Mouse (Mus musculus): ENCODE measurements around the gene Phlda1.

Gene Phlda1

GRCm38 (mm10) chr10:111505406-111505805, 680 bp upstream of the Phlda1 start:
- no peak for DNase-seq (ENCODE audit: low read depth, low spot score)

DNA sequence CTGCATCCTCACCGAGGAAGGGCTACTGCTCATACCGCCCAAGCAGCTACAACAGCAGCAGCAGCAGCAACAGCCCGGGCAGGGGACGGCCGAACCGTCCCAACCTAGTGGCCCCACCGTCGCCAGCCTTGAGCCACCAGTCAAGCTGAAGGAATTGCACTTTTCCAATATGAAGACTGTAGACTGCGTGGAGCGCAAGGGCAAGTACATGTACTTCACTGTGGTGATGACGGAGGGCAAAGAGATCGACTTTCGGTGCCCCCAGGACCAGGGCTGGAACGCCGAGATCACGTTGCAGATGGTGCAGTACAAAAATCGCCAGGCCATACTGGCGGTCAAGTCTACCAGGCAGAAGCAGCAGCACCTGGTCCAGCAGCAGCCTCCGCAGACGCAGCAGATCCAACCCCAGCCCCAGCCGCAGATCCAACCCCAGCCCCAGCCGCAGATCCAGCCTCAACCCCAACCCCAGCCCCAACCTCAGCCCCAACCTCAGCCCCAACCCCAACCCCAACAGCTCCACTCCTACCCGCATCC, 907 bp downstream of the Phlda1 start:
- no peak for DNase-seq (ENCODE audit: low read depth, low spot score)

DNA sequence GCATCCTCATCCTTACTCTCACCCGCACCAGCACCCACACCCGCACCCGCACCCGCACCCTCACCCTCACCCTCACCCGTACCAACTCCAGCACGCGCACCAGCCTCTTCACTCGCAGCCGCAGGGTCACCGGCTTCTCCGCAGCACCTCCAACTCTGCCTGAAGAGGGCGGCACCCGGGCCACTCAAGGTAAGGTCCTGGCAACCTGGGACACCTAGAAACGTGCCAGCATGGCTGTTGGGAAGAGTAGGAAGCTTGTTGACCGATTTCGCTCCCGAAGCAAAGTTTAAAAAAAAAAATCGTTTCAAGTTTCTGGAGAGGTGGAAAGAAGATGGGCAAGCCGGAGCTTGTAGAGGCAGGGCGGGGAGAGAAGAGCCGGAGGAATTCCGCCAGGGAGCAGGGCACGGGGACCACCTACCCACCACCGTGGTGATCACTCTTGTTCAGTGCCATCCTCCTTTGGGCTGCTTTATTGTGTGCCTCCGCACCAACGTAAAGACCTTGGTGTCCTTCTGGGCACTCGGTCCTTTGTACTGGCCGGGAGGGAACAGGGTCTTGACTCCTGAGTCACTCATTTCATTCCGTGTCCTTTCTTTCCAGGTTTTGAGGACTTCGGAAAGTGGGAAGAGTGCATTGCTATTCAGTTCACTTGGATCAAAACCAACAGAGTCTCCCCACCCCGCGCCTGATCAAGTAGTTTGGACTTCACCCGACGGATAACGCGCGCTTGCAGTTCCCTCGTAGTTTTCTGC, 1.6 kb downstream of the Phlda1 start:
- no peak for DNase-seq (ENCODE audit: low read depth, low spot score)

- no peak for DNase-seq (ENCODE audit: low read depth, low spot score)
Observed at GRCm38 (mm10) chr10:111508324-111509080, 2.4 kb downstream of the Phlda1 start.

DNA sequence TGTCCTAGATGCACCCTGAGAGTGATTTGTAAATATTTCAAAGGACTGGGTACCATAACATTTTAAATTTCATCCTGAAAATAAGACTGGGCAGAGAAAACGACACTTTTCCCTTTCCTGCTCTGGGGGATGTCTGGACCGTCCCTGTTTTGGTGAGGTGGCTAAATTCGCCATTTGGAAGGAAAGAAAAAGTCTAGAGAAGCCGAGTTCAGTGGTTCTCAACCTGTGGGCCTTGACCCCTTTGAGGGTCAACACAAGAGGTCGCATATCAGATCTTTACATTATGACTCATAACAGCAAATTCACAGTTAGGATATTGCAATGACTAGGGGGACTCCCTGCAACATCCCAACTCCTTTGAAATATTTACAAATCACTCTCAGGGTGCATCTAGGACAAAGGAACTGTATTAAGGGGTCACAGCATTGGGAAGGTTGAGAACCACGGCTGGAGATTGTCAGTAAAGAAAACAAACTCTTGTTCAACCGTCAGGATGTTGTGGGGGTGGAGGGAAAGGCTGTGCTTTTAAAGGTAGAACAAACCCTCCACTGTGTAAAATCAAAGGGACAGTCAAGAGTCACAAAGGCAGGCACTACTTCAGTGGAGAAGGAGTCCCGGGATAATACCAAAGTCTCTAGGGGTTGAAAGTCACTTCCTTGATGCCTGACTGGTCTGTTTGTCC, 3.2 kb downstream of the Phlda1 start:
- no peak for DNase-seq (ENCODE audit: low read depth, low spot score)

DNA sequence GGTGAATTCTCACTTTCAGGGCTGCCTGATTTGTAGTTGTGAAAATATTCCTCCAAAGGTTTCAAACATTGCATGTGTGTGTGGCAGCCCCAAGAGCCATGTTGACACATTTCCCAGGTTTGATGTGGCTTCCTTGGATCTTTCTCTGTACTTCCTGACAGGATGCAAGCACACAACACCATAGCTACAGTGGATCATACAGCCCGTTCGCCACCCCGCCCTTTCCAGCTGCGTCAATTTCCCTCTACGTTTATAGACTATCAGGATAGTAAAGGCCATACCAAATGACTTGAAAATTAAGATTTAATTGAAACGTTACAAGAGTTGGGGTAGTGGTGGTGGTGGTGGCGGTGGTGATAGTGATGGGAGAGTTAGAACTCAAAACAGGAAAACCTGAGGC, 3.9 kb downstream of the Phlda1 start:
- DNase-seq (ENCODE audit: low read depth, low spot score): no peak

DNA sequence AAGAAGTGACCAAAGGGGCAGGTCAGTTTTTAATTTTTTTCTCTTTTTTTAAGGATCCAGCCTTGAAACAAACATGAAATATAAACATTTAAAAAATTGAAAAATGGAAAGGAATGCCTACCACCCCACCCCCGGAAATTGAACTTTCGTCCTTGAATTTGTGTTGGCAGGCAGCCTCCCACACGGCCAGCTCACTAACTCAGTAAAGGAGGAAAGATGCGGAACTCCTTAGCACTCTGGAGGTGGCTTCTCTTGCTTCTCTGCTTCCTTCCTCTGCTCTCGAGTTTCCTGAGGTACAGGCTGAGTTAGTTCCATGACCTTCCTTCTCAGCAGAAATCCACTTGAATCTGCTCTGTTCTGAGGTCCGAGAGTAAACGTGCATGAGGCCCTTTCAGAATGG, 4.7 kb downstream of the Phlda1 start:
- DNase-seq (ENCODE audit: low read depth, low spot score): no peak

GRCm38 (mm10) chr10:111512036-111512568, 6.0 kb downstream of the Phlda1 start:
- no peak for DNase-seq (ENCODE audit: low read depth, low spot score)

- DNase-seq (ENCODE audit: low read depth, low spot score): no peak
Observed at GRCm38 (mm10) chr10:111514282-111514885, 8.3 kb downstream of the Phlda1 start.

DNA sequence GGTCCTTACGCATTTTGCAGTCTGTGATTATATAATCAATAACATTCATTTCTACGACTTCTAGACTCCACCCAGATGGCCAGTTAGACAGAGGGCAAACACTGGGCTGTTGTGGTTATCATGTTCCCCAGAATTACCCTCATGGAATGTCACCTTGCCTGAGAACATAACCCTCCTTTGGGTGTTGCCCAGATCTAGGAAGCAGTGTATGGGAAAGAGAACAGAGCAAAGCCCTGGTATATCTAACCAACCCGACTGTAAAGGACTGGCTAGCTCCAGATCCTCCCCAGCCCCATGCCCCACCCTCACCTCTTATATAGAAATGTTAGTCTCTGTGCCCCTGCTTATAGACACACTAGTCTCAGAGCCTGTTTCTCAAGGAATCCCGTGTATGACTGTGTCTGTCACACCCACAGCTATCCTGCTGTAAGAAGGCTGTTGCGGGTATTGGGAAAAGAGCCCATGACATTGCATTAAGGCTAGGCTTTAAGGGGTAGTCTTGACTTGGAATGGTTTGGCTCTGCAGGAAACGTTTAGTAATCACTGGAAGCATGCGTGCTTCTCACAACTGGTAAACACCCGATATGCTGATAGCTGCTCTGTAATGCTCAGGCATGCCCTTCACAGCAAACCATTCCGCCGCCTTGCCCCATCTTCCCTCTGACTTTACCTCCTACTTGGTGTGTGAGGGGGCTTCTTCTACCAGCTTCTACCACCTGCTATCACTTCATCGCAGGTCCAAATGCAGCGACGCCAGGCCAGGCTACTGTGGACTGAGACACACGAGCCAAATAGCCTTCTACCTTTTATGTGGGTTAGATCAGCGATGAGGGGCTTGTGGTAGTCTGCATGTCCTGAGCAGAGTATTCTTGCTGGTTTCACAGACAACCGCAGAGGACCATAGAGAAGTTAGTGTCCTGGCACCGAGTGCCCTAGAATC, 9.3 kb downstream of the Phlda1 start:
- no peak for DNase-seq (ENCODE audit: low read depth, low spot score)

- DNase-seq (ENCODE audit: low read depth, low spot score): no peak
Observed at GRCm38 (mm10) chr10:111516172-111516588, 10.1 kb downstream of the Phlda1 start.

- DNase-seq (ENCODE audit: low read depth, low spot score): no peak
Observed at GRCm38 (mm10) chr10:111516804-111517436, 10.8 kb downstream of the Phlda1 start.

GRCm38 (mm10) chr10:111518350-111518749, 12.3 kb downstream of the Phlda1 start:
- no peak for DNase-seq (ENCODE audit: low read depth, low spot score)

DNA sequence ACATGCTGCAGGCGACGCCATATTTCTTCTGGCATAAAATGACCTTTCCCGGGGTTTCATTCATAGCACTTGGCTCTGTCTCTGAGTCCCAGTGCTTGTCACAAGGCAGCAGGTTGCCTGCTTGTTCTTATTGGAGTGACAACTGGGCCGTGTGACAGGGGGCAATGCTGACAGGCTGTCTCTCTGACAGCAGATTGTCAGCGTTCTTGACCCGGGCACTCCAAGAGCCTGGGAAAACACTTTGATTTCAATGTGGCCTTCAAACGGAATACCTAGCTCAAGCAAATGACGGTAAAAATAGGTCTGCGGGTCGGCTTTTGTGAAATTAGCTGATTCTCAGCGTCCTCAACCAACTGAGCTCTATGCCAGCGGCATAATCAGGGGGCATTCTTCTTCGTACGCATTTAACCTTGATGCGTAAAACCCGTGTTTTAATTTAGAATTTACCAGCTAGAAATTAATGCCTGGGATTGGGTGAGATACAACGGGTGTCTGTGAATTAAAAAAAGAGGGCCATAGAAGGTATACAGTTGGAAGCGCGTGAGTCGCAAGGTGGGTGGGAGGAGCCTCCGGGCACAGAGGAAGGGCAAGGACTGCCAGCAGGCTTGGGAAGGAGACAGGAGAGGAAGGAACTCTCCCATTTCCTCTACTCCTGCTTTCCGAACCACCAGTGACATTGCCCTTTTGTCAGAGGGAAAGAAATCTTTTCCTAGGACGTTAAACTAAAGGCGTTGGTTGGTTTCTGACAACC, 13.7 kb downstream of the Phlda1 start:
- no peak for DNase-seq (ENCODE audit: low read depth, low spot score)

GRCm38 (mm10) chr10:111520621-111521020, 14.5 kb downstream of the Phlda1 start:
- no peak for DNase-seq (ENCODE audit: low read depth, low spot score)

- no peak for DNase-seq (ENCODE audit: low read depth, low spot score)
Observed at GRCm38 (mm10) chr10:111521636-111522035, 15.6 kb downstream of the Phlda1 start.

GRCm38 (mm10) chr10:111522230-111522629, 16.1 kb downstream of the Phlda1 start:
- DNase-seq (ENCODE audit: low read depth, low spot score): no peak

- no peak for DNase-seq (ENCODE audit: low read depth, low spot score)
Observed at GRCm38 (mm10) chr10:111523894-111524293, 17.8 kb downstream of the Phlda1 start.

DNA sequence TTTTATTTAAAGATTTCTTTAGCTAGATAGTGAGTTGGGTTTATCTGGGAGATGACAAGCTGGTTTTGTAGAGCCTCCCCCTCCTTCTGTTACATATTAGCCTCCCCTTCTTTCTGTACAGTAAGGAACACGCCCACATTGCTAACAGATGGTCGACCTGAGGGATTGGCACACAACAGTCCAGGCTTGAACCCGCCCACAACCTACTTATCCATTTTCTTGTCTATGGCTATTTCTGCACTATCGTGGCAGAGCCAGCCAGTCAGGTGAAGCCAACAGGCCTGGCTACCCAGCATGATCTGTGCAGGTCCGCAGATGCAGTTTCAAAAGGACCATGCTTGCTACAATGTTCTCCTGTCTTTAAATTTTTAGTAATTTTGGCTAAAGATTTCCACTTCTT, 21.0 kb downstream of the Phlda1 start:
- DNase-seq (ENCODE audit: low read depth, low spot score): no peak

Data from retina, postnatal 7 days (tissue).